Mouse (Mus musculus): ENCODE results near the gene Foxd1.
A peak's percentile ranks its signal among the peaks of the same experiment; 100 is the strongest.

Gene Foxd1

DNA sequence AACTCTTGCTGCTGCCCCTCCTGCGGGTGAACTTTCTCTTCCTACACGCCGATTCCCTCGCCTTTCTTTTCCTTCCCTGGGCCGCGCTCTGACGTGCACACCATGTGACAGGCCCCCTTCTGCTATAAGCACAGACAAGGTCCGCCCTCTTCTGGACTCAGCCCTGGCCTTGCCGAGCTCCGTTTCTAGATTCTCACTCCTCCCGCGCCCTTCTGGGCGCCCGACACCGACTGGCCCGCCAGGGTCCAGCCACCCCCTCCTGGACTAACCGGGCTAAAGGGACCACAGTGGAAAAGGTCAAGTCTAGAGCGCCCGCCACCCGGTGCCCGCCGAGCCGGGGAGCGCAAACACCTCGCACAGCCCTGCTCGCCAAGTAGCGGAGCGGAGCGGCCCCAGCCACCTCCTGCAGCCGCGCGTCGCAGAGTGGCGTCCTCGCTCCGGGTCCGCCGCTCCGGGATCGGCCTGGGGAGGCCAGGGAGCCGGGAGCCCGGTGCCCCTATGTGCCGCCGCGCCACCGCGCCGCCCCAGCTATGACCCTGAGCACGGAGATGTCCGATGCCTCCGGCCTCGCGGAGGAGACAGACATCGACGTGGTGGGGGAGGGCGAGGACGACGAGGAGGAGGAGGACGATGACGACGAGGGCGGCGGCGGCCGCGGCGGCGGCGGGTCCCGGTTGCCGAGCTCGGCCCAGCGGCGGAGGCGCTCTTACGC lies at the start of gene Foxd1:
Gene Foxd1 (plus strand): TSS at position 153 of the 712 bp plus-strand sequence.
- peak; percentile 83 for DNase-seq (ENCODE audit: low read depth, low spot score)

DNA sequence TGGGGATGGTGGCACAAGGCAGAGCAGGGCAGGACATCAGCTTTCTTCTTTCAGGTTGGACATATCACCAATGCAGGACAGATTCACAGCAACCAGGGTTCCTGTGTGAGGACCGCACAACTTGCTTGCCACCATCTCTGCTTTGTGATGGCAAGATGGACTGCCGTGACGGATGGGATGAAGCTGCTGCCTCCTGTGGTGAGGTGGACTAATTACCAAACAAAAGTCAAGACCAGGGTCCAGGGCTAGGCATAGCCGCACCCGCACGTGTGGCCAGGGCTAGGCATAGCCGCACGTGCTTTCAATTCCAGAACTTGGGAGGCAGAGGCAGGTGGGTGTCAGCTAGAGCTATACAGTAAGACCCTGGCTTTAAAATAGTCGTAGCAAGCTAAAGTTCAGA lies 48.8 kb upstream of the Foxd1 start:
- peak; percentile 39 for DNase-seq (ENCODE audit: low read depth, low spot score)

DNA sequence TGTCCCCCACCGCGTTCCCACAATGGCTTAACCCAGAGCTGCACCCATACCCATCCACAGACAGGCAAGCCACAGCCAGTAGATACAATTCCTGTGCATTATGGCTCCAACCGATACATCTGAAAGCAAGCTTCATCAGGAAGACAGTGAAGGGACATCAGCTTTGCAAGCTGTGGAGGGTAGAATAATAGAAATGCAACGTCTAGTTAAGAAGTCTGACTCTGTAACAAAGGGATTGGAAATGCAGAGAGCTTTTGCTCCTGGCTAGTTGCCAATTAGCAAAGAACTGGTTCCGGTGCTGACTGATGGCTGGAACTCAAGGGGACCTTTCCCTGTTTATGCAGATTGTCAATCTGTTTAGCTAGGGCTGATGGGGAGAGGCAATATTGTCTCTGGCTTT lies 47.6 kb upstream of the Foxd1 start:
- peak; percentile 90 for DNase-seq (ENCODE audit: low read depth, low spot score)

DNA sequence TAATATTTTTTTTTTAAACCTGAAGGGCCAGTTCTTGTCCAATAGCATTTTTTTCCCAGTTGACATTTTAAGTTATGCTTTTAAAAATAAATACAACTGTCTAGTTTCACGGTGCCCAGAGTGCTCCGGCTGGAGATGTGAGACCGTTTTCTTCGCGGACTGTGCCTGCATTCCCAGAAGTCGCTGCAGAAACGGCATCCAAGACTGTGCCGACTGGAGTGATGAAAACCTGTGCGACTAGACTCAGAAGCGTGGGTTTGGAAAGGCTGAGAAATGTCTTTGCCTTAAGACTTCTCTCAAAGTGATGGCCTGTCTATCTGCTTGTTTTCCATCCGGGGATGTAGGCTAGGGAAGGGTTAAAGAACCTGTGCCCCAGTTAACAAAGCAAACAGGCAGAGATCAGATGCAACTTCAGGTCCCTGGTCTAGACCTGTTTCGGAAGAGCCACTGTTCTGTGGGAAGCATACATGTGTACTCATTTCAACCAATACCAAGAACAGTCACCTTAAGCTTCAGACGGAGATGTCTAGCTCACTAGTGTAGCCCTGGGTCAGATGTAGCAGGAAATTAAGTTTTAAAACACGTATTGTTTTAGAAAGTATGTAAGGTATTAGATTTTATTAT lies 47.1 kb upstream of the Foxd1 start:
- DNase-seq (ENCODE audit: low read depth, low spot score), result peak; percentile 34

DNA sequence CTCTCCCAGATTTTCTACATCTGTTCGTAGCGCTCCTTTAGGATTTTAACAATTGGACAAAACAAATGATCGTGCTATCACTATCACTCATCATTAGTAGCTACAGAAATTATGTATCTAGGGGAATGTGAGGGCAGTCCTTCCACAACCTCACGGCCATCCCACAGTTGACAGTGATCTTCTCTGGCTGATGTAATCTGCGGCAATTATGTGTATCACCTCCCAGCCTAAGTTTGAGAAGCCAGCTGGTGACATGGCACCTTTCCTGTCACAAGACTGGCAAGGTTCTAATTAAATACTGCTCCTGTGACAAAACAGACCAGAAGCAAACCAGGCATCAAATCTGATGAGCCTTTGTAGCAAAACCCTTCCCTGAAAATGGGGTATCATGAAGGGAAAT lies 46.0 kb upstream of the Foxd1 start:
- DNase-seq (ENCODE audit: low read depth, low spot score), result no peak

DNA sequence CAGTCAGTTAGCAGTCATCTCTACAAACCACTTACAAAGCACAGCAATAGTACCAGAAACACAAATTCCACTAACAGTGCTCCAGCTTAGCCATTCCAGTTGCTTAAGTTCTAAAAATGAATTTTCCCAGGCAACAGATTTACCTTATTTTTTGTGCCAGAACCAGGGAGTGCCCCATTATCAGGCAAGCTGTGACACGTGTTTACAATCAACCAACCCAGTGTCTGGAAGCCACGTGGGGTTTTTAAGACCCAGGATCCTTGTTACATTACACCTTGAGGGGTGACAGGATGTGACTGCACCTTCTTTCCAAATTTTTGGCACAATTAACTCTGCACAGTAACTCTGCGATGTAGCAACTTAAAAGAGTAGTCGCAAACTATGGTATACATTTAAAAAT lies 45.3 kb upstream of the Foxd1 start:
- no peak for DNase-seq (ENCODE audit: low read depth, low spot score)

DNA sequence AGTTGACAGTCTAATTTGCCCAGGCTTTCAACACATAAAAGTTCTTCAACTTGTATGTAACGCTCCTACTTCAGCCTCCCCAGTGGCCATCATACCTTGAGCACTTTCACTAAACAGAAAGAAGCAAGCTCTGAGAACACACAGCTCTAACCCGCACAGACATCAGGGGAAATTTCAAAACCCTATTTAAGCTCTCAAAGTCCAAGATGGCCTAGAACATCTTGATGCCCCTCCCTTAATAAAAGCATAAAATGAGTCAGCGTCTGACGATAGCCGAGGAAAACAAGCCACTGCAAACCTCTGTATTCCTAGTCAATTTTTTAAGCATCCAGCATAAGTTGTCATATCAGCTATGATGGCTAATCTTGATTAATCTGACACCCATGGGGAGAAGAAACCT lies 42.4 kb upstream of the Foxd1 start:
- no peak for DNase-seq (ENCODE audit: low read depth, low spot score)

DNA sequence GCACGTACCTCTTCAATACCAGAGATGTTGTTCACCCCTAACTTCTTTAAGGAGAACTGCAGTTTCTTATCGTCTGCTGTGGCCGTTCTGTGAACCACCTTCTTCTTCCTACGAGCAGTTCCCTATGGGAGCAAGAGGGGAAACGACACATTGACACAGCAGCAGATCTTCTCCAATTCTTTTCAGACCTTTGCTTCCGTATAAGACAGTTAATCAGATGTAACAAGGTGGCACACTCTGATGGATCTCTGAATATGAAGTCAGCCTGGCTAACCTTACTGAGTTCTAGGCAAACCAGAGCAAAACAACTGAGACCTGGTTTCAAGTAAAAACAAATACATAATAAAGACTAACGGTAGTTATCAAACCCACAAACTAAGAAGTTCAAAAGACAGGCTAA lies 40.4 kb upstream of the Foxd1 start:
- no peak for DNase-seq (ENCODE audit: low read depth, low spot score)

DNA sequence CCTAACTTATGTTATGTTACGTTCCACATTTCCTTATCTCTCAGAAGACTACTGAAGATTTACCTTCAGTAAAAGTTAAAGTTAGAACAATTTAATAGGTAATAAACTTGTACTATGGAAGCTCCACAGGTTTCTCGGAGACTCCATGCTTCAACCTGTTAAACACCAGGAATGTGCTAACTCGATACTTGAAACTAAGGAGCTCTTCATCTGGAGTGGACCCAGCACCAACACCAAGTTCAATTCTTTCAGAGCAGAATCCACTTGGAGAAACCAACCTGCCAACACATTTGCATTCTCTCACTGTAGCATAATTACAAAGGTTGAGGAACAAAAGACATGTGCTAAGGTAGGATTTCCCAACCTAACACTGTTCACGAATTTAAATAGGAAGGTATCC lies 38.9 kb upstream of the Foxd1 start:
- DNase-seq (ENCODE audit: low read depth, low spot score), result no peak

DNA sequence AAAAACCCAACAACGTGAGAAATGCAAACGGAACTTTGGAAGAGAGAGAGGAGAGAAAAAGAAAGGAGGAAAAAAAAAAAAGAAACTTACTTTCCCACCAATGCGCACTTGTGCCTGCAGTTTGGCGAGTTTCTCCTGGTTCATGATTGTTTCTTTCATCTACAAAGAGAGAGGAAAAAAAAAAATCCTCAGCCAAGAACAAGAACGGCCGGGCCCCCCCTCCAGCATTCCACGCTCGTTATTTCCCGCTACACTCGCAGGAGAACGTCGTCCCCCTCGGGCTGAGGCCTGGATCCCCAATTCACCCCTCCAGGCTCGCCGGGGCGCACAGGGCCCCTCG lies 37.9 kb upstream of the Foxd1 start:
- peak; percentile 68 for DNase-seq (ENCODE audit: low read depth, low spot score)

DNA sequence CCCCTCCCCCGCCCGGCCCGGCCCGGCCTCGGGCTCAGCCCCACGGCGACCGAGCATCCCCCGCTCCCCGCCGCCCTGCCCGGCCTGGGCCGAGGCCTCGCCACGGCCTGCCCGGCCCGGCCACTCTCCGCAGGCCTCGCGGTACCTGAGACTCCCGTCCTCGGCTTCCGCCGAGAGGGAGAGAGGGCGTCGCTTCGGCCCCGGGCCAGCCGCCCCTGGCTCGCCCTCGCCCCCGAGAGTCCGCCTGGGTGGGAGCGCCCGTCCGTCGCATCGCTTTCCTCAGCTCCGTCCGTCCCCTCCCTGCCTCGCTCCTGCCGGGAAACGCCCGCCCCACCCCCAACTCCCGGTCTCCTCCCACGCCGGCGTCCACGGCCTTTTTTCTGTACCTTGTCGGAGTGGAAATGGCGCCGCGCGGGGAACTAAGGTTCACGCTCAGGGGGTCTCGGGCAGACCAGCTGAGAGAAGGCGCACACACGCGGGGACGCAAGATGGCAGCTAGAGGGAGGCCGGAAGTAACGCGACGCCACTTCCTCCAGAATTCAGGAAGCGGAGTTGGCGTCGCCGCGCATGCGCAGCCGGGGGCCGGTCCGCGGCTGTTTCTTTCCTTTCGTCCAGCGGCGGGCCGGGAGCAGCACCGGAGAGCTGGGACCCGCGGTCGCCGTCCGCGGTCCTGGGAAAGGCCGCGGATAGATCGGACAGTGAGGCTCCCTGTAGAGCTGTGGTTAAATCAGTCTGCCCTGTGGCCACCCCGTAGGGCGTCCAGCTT lies 37.4 kb upstream of the Foxd1 start, which contains the start of gene Btf3:
Gene Btf3 (minus strand): TSS at position 527 of the 766 bp plus-strand sequence.
- DNase-seq (ENCODE audit: low read depth, low spot score), result peak; percentile 94

DNA sequence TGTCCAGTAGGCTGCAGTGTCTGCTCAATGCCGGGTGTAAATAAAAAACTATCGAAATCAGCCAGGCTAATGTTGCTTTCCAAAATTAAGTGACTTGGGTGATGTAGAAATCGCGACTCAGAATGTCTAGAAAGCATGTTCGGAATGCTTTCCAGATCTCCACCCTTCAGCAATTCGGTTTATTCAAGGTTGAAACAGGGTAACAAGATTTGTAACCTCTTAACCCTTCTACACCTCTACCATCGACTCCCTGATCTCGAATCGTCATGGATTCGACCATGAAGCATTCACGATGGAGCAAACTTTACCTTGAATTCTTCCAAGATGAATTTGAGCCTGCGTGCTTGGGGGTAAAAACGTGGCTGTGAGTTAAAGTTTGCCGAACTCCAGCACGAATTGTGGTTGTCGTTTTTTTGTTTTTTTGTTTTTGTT lies 36.8 kb upstream of the Foxd1 start:
- DNase-seq (ENCODE audit: low read depth, low spot score), result no peak

DNA sequence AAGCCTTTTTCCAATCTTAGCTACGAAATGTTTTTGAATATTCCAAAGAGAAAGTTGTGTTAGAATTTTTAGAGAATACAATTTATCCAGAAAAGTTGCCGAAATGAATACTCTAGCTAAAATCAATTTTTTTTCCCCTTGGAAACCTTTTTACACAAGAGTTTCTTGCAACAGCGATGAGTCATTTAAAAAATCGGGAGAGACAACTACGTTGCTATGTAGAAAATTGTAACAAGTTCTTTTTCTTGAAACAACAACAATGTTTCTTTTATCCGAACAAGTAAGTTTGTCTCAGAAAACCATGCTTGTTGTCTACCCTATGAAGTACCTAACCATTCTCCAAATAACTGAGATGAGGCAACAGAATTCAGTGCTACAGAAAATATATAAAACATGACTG lies 36.1 kb upstream of the Foxd1 start:
- no peak for DNase-seq (ENCODE audit: low read depth, low spot score)

DNA sequence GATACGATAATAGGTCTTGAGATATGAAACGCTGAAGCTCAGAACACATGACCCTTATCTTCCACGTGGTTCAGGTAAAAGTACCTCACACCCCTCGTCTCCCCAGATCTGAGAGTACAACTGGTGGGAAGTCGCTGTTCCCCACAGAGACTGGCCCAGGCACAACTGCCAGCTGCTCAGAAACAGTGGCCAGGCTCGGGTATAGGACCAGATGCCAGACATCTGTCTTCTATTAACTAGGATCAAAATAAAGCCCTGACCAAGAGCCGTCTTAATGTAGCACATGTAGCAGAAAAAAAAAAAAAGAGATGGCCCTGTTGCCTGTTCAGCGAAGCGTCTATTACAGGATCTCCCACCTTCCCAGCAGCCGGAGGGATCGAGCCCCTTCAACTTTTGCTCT lies 29.0 kb upstream of the Foxd1 start:
- DNase-seq (ENCODE audit: low read depth, low spot score), result no peak

DNA sequence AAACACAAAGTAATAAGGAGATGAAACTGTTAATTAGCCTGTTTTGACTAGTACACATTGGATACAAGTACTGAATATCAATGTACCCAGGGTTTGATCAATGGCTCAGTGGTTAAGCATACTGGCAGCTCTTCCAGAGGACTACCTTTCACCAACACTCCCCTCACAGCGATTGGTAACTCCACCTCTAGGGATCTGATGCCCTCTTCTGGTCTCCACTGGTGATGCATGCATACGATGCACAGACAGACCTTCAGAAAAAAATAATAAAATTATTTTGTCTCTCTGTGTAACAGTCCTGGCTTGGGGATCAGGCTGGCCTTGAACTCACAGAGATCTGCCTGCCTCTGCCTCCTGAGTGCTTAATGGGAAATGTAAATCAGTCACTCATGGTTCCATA lies 21.9 kb upstream of the Foxd1 start:
- DNase-seq (ENCODE audit: low read depth, low spot score), result peak; percentile 29

DNA sequence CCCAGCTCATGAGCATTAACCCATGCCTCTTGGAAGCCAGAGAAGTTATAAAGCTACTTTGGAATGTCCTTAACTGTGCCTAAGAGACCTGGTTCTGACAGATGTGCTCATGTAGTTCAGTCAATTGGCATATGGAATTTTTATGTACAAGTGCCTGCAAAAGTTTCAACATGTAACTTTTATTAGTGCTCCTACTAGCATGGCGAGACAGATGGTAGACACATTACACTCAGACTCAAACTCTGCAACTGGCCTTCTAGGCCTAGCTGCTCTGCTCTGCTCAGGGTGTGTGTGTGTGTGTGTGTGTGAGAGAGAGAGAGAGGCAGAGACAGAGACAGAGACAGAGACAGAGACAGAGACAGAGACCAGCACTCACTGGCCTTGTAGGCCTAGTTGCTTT lies 17.8 kb upstream of the Foxd1 start:
- no peak for DNase-seq (ENCODE audit: low read depth, low spot score)

DNA sequence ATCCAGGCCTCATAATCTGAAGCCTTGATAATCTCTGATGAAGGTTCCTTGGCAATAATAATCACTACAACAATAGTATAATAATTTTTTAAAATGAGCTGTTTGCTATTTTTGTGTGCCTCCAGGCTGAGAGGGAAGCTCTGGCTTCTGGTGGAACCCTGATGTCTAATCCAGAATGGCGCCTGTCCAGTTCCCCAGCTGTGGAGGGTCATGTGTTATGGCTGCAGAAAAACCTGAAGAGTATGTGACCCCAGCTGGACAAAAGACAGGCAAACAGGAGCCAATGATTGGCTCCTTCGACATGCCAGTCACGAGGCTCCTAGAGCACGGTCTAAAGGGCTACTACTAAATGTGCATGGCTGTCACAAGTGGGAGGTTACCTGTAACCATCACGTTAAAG lies 13.5 kb upstream of the Foxd1 start:
- DNase-seq (ENCODE audit: low read depth, low spot score), result no peak

DNA sequence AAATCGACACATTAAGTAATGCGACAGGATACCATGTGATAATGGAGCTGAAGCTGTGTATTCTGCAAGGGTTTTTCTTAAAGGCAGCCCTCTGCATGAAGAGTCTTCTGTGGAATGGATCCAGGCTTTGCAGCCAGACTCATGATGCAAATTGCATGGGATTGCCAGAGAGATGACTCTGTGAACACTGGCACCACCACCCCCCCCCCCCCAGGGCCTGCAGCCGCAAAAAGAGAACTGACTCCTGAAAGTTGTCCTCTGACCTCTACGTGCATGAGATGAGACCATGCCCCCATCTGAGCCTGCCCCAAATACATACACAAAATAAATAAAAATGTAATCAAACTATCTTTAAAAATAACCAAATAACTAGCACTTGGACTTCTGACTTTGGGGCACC lies 4.6 kb upstream of the Foxd1 start:
- DNase-seq (ENCODE audit: low read depth, low spot score), result no peak

DNA sequence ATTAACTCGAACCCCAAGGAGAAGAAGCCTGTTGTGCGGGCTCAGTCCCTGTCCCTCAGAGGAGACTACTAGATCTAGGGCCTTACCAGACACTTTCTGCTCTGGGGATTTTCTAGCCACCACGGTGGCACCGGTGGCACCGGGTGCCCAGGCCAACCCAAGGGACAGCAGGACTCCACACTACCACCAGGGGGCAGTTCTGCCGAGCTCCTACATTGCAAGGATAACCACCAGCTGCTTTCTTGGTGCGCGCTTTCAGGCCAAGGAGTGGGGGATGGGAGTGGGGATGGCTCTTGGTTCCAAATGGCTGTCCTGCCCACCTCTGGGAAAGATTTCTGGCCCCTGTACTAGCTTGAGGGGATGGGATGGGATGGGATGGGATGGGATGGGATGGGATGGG lies 2.5 kb upstream of the Foxd1 start:
- peak; percentile 63 for DNase-seq (ENCODE audit: low read depth, low spot score)

DNA sequence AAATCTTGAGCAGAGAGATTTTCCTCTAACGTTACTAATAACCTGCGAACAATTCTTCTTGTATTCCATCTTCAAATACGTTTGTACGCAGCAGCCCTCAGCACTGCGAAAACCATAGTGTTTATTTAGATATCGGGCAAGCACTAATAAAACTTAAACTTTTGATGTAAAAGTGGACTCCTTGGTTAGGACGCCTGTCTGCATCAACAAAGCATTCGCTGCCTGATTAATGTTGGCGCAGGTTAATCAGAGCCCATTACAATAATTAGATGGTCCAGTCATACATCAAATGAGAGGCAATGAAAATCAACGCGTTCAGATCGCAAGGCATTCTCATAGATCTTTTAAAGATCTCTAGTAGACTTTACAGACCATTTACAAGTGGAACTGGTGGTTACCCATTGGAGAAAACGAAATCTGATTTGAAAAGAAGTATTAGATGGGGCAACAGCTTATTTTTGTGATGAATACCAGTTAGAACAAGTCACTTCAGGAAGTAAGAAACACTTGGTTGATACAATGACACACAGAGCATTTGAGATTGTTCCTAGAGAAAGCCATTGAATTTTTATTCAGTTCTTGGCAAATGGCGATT lies 1.6 kb upstream of the Foxd1 start:
- no peak for DNase-seq (ENCODE audit: low read depth, low spot score)

DNA sequence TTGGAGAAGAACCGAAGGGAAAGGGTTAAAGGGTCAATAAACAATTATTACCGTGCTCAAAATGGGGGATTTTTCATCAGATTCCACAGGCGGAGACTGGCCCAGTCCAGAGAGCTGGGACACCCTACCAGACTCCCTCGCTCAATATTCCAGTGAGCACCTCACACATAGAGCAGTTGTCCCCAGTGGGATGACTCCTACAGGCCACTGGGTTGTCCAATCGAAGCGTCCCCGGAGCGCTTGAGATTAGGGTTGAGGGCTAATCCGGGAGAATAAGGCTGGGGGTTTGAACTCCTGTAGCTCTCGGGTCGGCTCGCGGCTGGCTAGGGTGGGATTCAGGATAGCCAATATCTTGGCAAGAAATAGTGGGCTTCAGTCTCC lies 343 bp upstream of the Foxd1 start:
- no peak for DNase-seq (ENCODE audit: low read depth, low spot score)

DNA sequence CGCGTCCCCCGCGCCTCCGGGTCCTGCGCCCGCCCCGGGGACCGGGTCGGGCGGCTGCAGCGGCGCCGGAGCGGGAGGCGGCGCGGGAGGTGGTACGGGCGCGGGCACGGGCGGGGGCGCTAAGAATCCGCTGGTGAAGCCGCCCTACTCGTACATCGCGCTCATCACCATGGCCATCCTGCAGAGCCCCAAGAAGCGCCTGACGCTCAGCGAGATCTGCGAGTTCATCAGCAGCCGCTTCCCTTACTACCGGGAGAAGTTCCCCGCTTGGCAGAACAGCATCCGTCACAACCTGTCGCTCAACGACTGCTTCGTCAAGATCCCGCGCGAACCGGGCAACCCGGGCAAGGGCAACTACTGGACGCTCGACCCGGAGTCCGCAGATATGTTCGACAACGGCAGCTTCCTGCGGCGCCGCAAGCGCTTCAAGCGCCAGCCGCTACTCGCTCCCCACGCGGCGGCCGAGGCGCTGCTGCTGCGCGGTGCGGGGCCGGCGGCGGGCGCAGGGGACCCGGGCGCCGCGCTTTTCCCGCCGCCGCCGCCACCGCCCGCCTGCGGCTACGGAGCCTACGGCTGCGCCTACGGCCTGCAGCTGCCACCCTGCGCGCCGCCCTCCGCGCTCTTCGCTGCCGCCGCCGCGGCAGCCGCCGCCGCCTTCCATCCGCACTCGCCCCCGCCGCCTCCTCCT lies 973 bp downstream of the Foxd1 start:
- DNase-seq (ENCODE audit: low read depth, low spot score), result peak; percentile 58

Measured in R1 (cell line).